Comparison of ENCODE assay signal across 14 mouse cellular contexts in the genomic region with DNA sequence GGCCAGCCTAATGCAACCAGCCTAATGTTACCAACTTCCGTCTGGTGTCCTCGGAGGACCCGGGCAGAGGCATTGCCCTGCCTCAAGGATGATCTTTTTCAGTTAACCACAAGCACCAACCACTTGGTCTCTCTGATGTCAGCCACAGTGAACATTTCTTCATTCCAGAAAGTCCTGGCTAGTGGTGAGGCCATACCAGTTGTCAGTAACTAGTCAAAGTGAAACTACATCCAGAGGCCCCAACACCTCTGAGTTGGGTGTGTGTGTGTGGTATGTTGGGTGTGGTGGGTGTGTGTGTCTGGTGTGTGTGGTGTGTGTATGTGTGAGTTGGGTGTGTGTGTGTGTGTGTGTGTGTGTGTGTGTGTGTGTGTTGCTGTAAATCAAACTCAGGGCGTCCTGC. TPM values are rescaled to one million over a fixed set of nuclear protein-coding genes. Genes with fewer than 3 reads are reported as not detected.
DNase-seq lines count a peak whose midpoint lies in the region; ATAC-seq lines count a peak whose summit lies in the region.
"Had no signal": no experiment of that assay in that cellular context is flagged by ENCODE, and none has a peak within 500 bp of the region (broad histone marks: within the 10 kb centered on the region; RNA-seq: fewer than 3 reads in every experiment).

No protein-coding gene starts in this region.

- no peak overlapping the region for H3K4me3 ChIP-seq in macrophage (ENCODE audit: inconsistent target)
- H3K4me3 ChIP-seq: limb, embryonic 12.5 days; stomach, embryonic 15.5 days had no signal

- peak; percentile 43 for DNase-seq in lung, postnatal 25 days (ENCODE audit: low spot score)
- no peak for DNase-seq in lung, postnatal 14 days
- DNase-seq in right cerebral cortex, postnatal 14 days, result no peak
- DNase-seq in cerebellum, adult 18-20 months, result no peak
- DNase-seq in frontal cortex, postnatal 10 days (ENCODE audit: low spot score in 2 of 2), result no peak
- DNase-seq: gastrocnemius, postnatal 25 days; kidney, postnatal 25 days; right cerebral cortex, postnatal 25 days; thymus, postnatal 36 days had no signal

- peak overlapping the region; percentile 86 for H3K27ac ChIP-seq in macrophage
- H3K27ac ChIP-seq: limb, embryonic 12.5 days had no signal

- 33% methylated on average over 4 of the region's 4 CpGs for WGBS in macrophage (ENCODE audit: missing documents)

- H3K79me2 ChIP-seq in macrophage (ENCODE audit: inconsistent target), result no peaks in the 10 kb centered on the region

- ATAC-seq in activated CD4-positive, CD25-positive, alpha-beta regulatory T cell, adult 4 months, result peak; percentile 33
- ATAC-seq: forebrain, embryonic 16.5 days had no signal

- no peaks in the 10 kb centered on the region for H3K36me3 ChIP-seq in macrophage (ENCODE audit: inconsistent target)
- H3K36me3 ChIP-seq: limb, embryonic 12.5 days; stomach, embryonic 15.5 days had no signal

RNA-seq across cellular contexts. Expression of a gene that starts 8.3 kb away (rescaled TPM):
- polyA plus RNA-seq in activated CD4-positive, CD25-positive, alpha-beta regulatory T cell, adult 4 months (2017; shearing (Covaris generic)), result 1 to 10 TPM; 2.7 to 4.4 TPM
- 1 to 10 TPM in 11 of 26 experiments, under 1 TPM in 8, not detected in 7; 0.38 to 3.7 (median 1.2) TPM for total RNA-seq in macrophage (2018; cell fraction: chromatin; rRNA removed)
- total RNA-seq in macrophage (2018; cell fraction: cytosol; rRNA removed), result 1 to 10 TPM in 20 of 26 experiments, under 1 TPM in 6; 0.51 to 7.5 (median 2.2) TPM
- 10 to 100 TPM in 8 of 26 experiments, 1 to 10 TPM in 14, under 1 TPM in 4; 0.85 to 22.2 (median 5.7) TPM for total RNA-seq in macrophage (2018; cell fraction: nucleus; rRNA removed)
- 1.0 to 8.5 TPM (median 1.9 TPM) in 3 replicates for polyA plus RNA-seq in macrophage (2018)

RNA-seq across cellular contexts. Expression of a gene that starts 16.4 kb away (rescaled TPM):
- polyA plus RNA-seq in activated CD4-positive, CD25-positive, alpha-beta regulatory T cell, adult 4 months (2017; shearing (Covaris generic)), result 1 to 10 TPM; 2.2 to 4.0 TPM
- total RNA-seq in macrophage (2018; cell fraction: chromatin; rRNA removed), result 10 to 100 TPM in 3 of 26 experiments, 1 to 10 TPM in 16, under 1 TPM in 7; 0.25 to 16.6 (median 3.4) TPM
- 10 to 100 TPM in 4 of 26 experiments, 1 to 10 TPM in 22; 2.3 to 18.4 (median 6.6) TPM for total RNA-seq in macrophage (2018; cell fraction: cytosol; rRNA removed)
- total RNA-seq in macrophage (2018; cell fraction: nucleus; rRNA removed), result 10 to 100 TPM in 13 of 26 experiments, 1 to 10 TPM in 13; 1.4 to 30.9 (median 9.9) TPM
- polyA plus RNA-seq in macrophage (2018), result 2.1 to 6.5 TPM (median 6.2 TPM) in 3 replicates

RNA-seq across cellular contexts. Expression of a gene that starts 19.4 kb away (rescaled TPM):
- 10 to 100 TPM; 54.6 to 80.3 TPM for polyA plus RNA-seq in activated CD4-positive, CD25-positive, alpha-beta regulatory T cell, adult 4 months (2017; shearing (Covaris generic))
- 10 to 100 TPM in 6 of 26 experiments, 1 to 10 TPM in 17, under 1 TPM in 1, not detected in 2; 0.62 to 21.0 (median 7.1) TPM for total RNA-seq in macrophage (2018; cell fraction: chromatin; rRNA removed)
- total RNA-seq in macrophage (2018; cell fraction: cytosol; rRNA removed), result 1 to 10 TPM; 3.1 to 8.9 (median 6.4) TPM
- 10 to 100 TPM in 2 of 26 experiments, 1 to 10 TPM in 24; 1.1 to 34.1 (median 5.0) TPM for total RNA-seq in macrophage (2018; cell fraction: nucleus; rRNA removed)
- polyA plus RNA-seq in macrophage (2018), result 6.0 to 44.1 TPM (median 7.6 TPM) in 3 replicates

RNA-seq across cellular contexts. Expression of a gene that starts 47.4 kb away (rescaled TPM):
- 1 to 10 TPM in 1 of 2 experiments, under 1 TPM in 1; 0.91 to 1.0 TPM for polyA plus RNA-seq in activated CD4-positive, CD25-positive, alpha-beta regulatory T cell, adult 4 months (2017; shearing (Covaris generic))
- 100 to 1,000 TPM in 19 of 26 experiments, 10 to 100 TPM in 7; 17.5 to 808 (median 224) TPM for total RNA-seq in macrophage (2018; cell fraction: chromatin; rRNA removed)
- 100 to 1,000 TPM in 24 of 26 experiments, 10 to 100 TPM in 2; 70.8 to 956 (median 317) TPM for total RNA-seq in macrophage (2018; cell fraction: cytosol; rRNA removed)
- 1,000 to 10,000 TPM in 5 of 26 experiments, 100 to 1,000 TPM in 17, 10 to 100 TPM in 4; 58.3 to 1,365 (median 493) TPM for total RNA-seq in macrophage (2018; cell fraction: nucleus; rRNA removed)
- 131 to 255 TPM (median 207 TPM) in 3 replicates for polyA plus RNA-seq in macrophage (2018)
